In the genomic region with DNA sequence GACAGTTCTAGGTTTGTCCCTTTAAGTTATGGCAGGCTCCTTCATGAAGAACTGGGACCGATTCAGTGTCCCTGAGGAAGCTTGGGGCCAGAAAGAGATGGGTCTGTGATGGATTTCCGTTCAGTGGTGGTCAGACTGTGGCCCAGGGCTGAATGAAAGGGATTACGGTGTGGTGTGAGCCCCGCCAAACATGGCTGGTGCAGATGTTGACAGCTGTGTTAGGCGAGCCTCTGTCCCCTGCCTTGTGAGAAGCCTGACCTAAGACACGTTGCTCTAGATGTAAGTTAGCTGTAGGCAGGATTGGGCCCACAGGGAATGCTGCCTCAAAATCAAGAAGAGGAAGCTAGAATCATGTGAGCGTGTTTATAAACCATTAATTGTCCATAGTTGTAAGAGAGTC, we compare ENCODE assay signal across 7 mouse cellular contexts. TPM values are rescaled to one million over a fixed set of nuclear protein-coding genes. Genes with fewer than 3 reads are reported as not detected.
A peak's percentile ranks its signal among the peaks of the same experiment; 100 is the strongest.
DNase-seq lines count a peak whose midpoint lies in the region; ATAC-seq and TF ChIP-seq lines count a peak whose summit lies in the region.

No protein-coding gene starts in this region.

- peak overlapping the region; percentile 92 for H3K4me2 ChIP-seq in kidney, postnatal 0 days (ENCODE audit: low read length)
- peak overlapping the region; percentile 94 for H3K4me2 ChIP-seq in CH12.LX (ENCODE audit: insufficient read depth, low read depth, poor library complexity, severe bottlenecking)
- H3K4me2 ChIP-seq in liver, embryonic 15.5 days, result peak overlapping the region; percentile 66

- H3K27ac ChIP-seq in kidney, postnatal 0 days, result no peak overlapping the region
- no peak overlapping the region for H3K27ac ChIP-seq in CH12.LX (ENCODE audit: insufficient read depth, low read depth)
- no peak overlapping the region for H3K27ac ChIP-seq in cortical plate, adult 2 months (ENCODE audit: insufficient read depth, low read length)
- H3K27ac ChIP-seq in liver, embryonic 15.5 days (replicated peaks), result no peak overlapping the region

- in situ Hi-C loops in CH12.LX (cut with MboI; ENCODE audit: low pct_ligation_motif_present, low pct_unique_long_range_greater_than_20kb, low sequenced_read_pairs), result loop anchor here (5.0 kb wide), 1 partner anchor 35 kb away; no protein-coding TSS in a partner anchor

- H3K4me1 ChIP-seq in kidney, postnatal 0 days (replicated peaks; ENCODE audit: insufficient read depth, low read length), result 0 out of 2 replicates have a peak, but pooled peaks cover 4% of the 10 kb centered on the region
- H3K4me1 ChIP-seq in CH12.LX (ENCODE audit: control insufficient read depth in 1 of 2, insufficient read depth in 2 of 2), result peaks cover 22 to 63% of the 10 kb centered on the region in 2 experiments
- H3K4me1 ChIP-seq in cortical plate, adult 2 months (ENCODE audit: control insufficient read depth, insufficient read depth, low read length), result no peaks in the 10 kb centered on the region
- H3K4me1 ChIP-seq in liver, embryonic 15.5 days (replicated peaks), result 0 out of 2 replicates have a peak, but pooled peaks cover 3% of the 10 kb centered on the region

- TF ChIP-seq EP300 in CH12.LX (IDR thresholded peaks at IDR 0.05; ENCODE audit: low read length), result no peak

- no peaks in the 10 kb centered on the region for H3K36me3 ChIP-seq in kidney, postnatal 0 days (ENCODE audit: insufficient read depth, low read length)
- peaks cover 8 to 35% of the 10 kb centered on the region in 2 experiments for H3K36me3 ChIP-seq in CH12.LX (replicated peaks in 1 of 2; ENCODE audit: control insufficient read depth in 1 of 2, insufficient read depth in 1 of 2, low read length in 1 of 2)
- no peaks in the 10 kb centered on the region for H3K36me3 ChIP-seq in liver, embryonic 15.5 days (replicated peaks)

- no peaks in the 10 kb centered on the region for H3K9me3 ChIP-seq in kidney, postnatal 0 days (replicated peaks; ENCODE audit: low read length)
- no peaks in the 10 kb centered on the region for H3K9me3 ChIP-seq in CH12.LX (replicated peaks; ENCODE audit: low read length)
- H3K9me3 ChIP-seq in liver, embryonic 15.5 days (replicated peaks), result no peaks in the 10 kb centered on the region

- no peak for ATAC-seq in kidney, postnatal 0 days (replicated peaks; ENCODE audit: low FRiP score, low read depth)
- no peak for ATAC-seq in liver, embryonic 15.5 days (ENCODE audit: insufficient read depth)

- peaks cover 11% of the 10 kb centered on the region; the same call in 1 of the 2 replicates for H3K27me3 ChIP-seq in kidney, postnatal 0 days (ENCODE audit: insufficient read depth, low read length)
- peaks cover 35% of the 10 kb centered on the region for H3K27me3 ChIP-seq in CH12.LX (replicated peaks)
- peaks cover 55% of the 10 kb centered on the region for H3K27me3 ChIP-seq in liver, embryonic 15.5 days

- no peak for TF ChIP-seq POLR2A in CH12.LX (IDR thresholded peaks at IDR 0.05; ENCODE audit: low read depth, low read length)
- no peak for TF ChIP-seq POLR2A in cortical plate, adult 2 months (IDR thresholded peaks at IDR 0.05; ENCODE audit: extremely low read depth, insufficient read depth, low read length)

- DNase-seq in kidney, postnatal 0 days (ENCODE audit: low spot score), result no peak
- no peak for DNase-seq in kidney, adult 9 months
- no peak for DNase-seq in CH12.LX (ENCODE audit: extremely low read depth)
- DNase-seq in ovary, adult 18-20 months (ENCODE audit: low spot score), result no peak
- DNase-seq in layer of hippocampus, adult 9-11 months, result no peak

- no peak for TF ChIP-seq CTCF in kidney, postnatal 0 days (IDR thresholded peaks at IDR 0.05; ENCODE audit: low read depth)
- no peak for TF ChIP-seq CTCF in CH12.LX (conservative IDR thresholded peaks at IDR 0.05 in 1 of 2, IDR thresholded peaks at IDR 0.05 in 1 of 2; ENCODE audit: low read depth in 2 of 2, low read length in 2 of 2)
- TF ChIP-seq CTCF in cortical plate, adult 2 months (IDR thresholded peaks at IDR 0.05; ENCODE audit: extremely low read depth, insufficient read depth, low read length), result no peak

- dilution Hi-C loops in CH12.LX (cut with MboI; ENCODE audit: extremely low pct_ligation_motif_present, extremely low pct_unique_long_range_greater_than_20kb, low sequenced_read_pairs), result no loop called here

- H3K79me2 ChIP-seq in CH12.LX (replicated peaks; ENCODE audit: control insufficient read depth, extremely low read depth, insufficient read depth, poor library complexity, severe bottlenecking), result no peaks in the 10 kb centered on the region; the same call in 1 of the 2 replicates

- 0 out of 2 replicates have a peak overlapping the region, but pooled peaks have one; percentile 59 for H3K9ac ChIP-seq in kidney, postnatal 0 days (ENCODE audit: low read depth, low read length)
- peak overlapping the region; percentile 47 for H3K9ac ChIP-seq in CH12.LX (ENCODE audit: insufficient read depth, low read depth)
- H3K9ac ChIP-seq in liver, embryonic 15.5 days, result no peak overlapping the region

- WGBS in kidney, postnatal 0 days, result 69% methylated on average over 7 of the region's 7 CpGs
- 49% methylated on average over 7 of the region's 7 CpGs for WGBS in liver, embryonic 15.5 days (ENCODE audit: insufficient replicate concordance)

- TF ChIP-seq RAD21 in CH12.LX (IDR thresholded peaks at IDR 0.05; ENCODE audit: low read depth, low read length), result no peak

- H3K4me3 ChIP-seq in kidney, postnatal 0 days (replicated peaks; ENCODE audit: low read depth, low read length), result peak overlapping the region; percentile 47; the same call in 1 of the 2 replicates
- peak overlapping the region; percentile 58 to 66 (median 58) for H3K4me3 ChIP-seq in CH12.LX (replicated peaks in 1 of 3; ENCODE audit: low read depth in 2 of 3, low read length in 2 of 3, poor library complexity in 1 of 3)
- peak overlapping the region; percentile 32 for H3K4me3 ChIP-seq in cortical plate, adult 2 months (ENCODE audit: insufficient read depth, low read length)
- peak overlapping the region; percentile 50 for H3K4me3 ChIP-seq in liver, embryonic 15.5 days (replicated peaks)

TF ChIP-seq in CH12.LX, 34 proteins besides CTCF, POLR2A, EP300 and RAD21:
- TF ChIP-seq MYC (IDR thresholded peaks at IDR 0.05; ENCODE audit: low read depth, low read length) (no peak), CHD1 (IDR thresholded peaks at IDR 0.05; ENCODE audit: low read depth, low read length) (no peak), MAZ (IDR thresholded peaks at IDR 0.05; ENCODE audit: low read depth, low read length) (no peak), JUN (IDR thresholded peaks at IDR 0.05; ENCODE audit: insufficient read depth, low read depth, low read length) (no peak), CHD2 (IDR thresholded peaks at IDR 0.05; ENCODE audit: low read length) (no peak), RCOR1 (conservative IDR thresholded peaks at IDR 0.05; ENCODE audit: low read depth, low read length) (no peak), NRF1 (IDR thresholded peaks at IDR 0.05; ENCODE audit: low read depth, low read length) (no peak), MAFK (IDR thresholded peaks at IDR 0.05; ENCODE audit: insufficient replicate concordance, low read length) (no peak), ZNF384 (IDR thresholded peaks at IDR 0.05; ENCODE audit: low read depth, low read length) (no peak), IRF4 (IDR thresholded peaks at IDR 0.05; ENCODE audit: low read depth, low read length) (no peak), UBTF (IDR thresholded peaks at IDR 0.05; ENCODE audit: low read depth, low read length) (no peak), MEF2A (IDR thresholded peaks at IDR 0.05; ENCODE audit: borderline replicate concordance, low read depth, low read length) (no peak), PAX5 (IDR thresholded peaks at IDR 0.05; ENCODE audit: low read length) (no peak), E2F4 (IDR thresholded peaks at IDR 0.05; ENCODE audit: insufficient replicate concordance, low read depth, low read length) (no peak), POLR2AphosphoS2 (IDR thresholded peaks at IDR 0.05; ENCODE audit: low read depth, low read length) (no peak), JUND (conservative IDR thresholded peaks at IDR 0.05; ENCODE audit: low read depth, low read length) (no peak), NELFE (IDR thresholded peaks at IDR 0.05; ENCODE audit: low read depth, low read length) (no peak), KAT2A (IDR thresholded peaks at IDR 0.05; ENCODE audit: insufficient replicate concordance, low read length) (no peak), GABPA (IDR thresholded peaks at IDR 0.05; ENCODE audit: insufficient replicate concordance, low read depth, low read length) (no peak), USF2 (conservative IDR thresholded peaks at IDR 0.05; ENCODE audit: low read depth, low read length) (no peak)

RNA-seq across cellular contexts. Expression of gene Irf8, which starts 1.0 kb away (rescaled TPM):
- 15.7 TPM in 2 replicates for polyA plus RNA-seq in kidney, postnatal 0 days (2015; fragmentation: Nextera tagmentation; extraction: Ambion mirVana)
- total RNA-seq in CH12.LX (2012; rRNA removed), result 16.3 and 17.7 TPM in 2 replicates
- 11.2 and 13.3 TPM in 2 replicates for total RNA-seq in CH12.LX (2014; rRNA removed)
- polyA plus RNA-seq in CH12.LX (2012; ENCODE audit: insufficient read length, low read depth), result 34.3 and 37.4 TPM in 2 replicates
- 4.1 and 4.8 TPM in 2 replicates for polyA plus RNA-seq in cortical plate, adult 2 months (2012; rRNA removed)
- polyA plus RNA-seq in liver, embryonic 15.5 days (2015; fragmentation: Nextera tagmentation; extraction: Ambion mirVana), result 17.4 and 18.8 TPM in 2 replicates
